Mouse (Mus musculus) liver, adult (tissue): ENCODE data around the gene 4930523C07Rik.

Source experiments
- GATA4 ChIP-seq: IDR thresholded peaks from 2 replicates; pipeline ENCODE4 v1.6.1; 2014; ENCODE audit warnings: mild to moderate bottlenecking, low read length; ENCODE audit not compliant: insufficient replicate concordance

4930523C07Rik gene

DNA sequence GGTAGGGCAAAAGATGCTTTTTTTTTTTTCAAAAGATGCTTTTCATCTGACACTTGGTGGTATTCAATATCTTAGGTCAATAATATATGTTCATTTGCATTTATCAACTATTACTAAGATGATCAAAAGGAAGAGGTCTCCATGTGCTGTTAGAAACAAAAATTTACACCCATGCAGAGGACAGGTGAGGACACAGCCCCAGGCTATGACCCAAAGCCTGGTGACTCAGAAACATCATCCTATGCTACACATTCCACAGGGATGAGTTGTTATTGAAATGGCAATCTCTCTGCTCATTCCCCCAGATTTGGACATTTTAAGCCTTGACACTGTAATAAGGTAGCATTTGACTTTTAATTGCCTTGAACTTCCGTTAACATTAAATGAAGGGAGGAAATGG lies 15.7 kb downstream of the 4930523C07Rik start:
- no peak for TF ChIP-seq GATA4

DNA sequence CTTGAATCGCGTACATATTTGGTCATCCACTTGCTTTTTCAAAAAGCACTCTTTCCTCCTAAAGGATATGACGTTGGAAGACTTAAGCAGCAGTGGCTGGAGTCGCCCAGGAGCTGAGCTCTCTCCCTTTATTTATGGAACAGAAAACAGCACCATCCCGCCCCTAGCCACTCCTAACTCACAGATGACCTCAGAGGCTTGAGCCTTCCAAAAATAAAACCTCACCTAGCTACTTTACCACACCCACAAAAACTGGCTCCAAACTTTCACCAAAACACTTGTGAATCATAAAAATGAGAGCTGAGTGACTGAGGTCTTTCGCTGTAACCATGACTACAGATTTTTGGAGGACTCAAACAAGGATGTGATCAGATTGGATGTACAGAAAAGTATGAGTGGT lies 16.4 kb downstream of the 4930523C07Rik start:
- no peak for TF ChIP-seq GATA4

DNA sequence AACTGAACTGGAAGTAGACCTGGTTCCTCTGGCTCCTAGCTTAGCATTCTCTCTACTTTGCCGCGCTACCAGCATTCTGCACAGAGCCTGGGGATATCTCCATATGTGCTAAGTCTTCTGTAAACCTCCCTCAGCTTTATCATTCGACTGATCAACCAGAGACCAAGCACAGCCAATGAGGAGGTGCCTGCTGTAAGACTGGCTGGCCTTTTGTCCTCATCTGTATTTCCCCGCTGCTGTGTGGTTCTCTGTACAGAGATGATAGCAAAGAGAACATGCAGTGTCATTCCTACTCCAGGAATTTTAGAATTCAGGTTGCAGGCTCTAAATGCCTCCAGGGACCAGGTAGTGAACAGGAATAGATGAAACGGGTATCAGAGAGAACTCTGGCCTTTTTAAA lies 17.1 kb downstream of the 4930523C07Rik start:
- TF ChIP-seq GATA4, result no peak

DNA sequence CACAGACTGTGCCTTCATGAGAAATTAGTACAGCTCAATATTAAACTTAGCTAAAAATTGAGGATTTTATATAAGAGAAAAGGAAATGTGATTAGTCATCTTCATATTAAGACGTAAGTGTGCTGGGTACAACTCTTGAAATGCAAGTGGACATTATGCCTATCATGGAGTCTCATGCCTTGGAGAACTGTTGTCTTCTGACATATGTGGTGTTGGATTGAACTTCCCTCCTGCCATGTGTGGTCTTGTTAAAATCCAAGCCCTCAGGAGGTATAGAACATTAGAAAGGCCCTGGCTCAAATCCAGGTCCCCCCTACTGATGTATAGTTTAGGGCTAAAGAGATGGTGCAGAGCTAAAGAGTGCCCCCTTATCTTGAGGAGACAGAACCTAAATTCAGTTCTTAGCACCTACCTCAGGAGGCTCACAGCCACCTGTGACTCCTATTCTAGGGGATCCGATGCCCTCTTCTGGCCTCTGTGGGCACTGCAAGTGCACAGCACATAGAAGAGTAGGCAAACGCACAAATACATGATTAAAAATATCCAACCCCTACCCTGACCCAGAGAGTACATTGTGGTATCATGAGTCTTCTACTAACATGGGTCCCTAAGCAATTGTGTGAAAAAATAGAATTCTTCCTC lies 17.7 kb downstream of the 4930523C07Rik start:
- TF ChIP-seq GATA4, result no peak

GRCm38 (mm10) chr1:160064547-160065144 lies 20.5 kb downstream of the 4930523C07Rik start:
- no peak for TF ChIP-seq GATA4

DNA sequence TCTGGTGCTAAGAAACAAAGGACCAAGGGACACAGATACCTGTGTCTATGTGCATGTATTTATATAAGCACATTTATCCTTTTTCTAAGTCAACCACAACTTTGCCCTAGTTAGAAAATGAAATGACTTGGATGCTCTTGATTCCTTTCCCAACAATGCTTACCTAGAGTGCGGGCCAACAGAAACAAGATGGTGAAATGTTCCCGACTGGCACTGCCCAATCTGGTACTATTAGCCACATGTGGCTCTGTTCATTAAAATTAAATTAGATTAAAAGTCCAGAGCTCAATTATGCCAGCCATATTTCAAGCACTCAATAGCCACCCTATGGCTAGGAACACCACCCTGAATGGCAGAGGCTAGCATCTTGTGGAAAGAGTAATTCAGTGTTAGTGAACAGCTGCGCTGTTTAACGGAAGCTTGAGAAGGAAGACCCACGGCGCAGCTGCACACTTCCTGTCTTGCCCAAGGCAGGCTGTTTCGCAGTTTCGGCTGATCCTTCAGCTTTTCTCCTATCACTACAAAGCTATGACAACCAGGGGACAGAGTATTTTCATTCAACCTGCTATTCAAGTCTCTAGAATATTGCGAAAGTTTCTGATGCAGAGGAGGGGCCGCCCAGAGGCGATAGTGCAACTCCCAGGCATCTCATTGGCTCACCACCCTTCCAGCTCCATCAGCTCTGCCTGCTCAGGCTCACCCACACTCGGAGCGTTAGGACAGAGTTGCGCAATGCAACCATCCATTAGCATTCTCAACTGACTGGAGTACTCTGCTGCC lies 34.9 kb downstream of the 4930523C07Rik start:
- TF ChIP-seq GATA4, result no peak

- no peak for TF ChIP-seq GATA4
Observed at GRCm38 (mm10) chr1:160080800-160081436, 36.7 kb downstream of the 4930523C07Rik start.

GRCm38 (mm10) chr1:160082647-160083046 lies 38.5 kb downstream of the 4930523C07Rik start:
- TF ChIP-seq GATA4, result no peak

GRCm38 (mm10) chr1:160084239-160084638 lies 40.1 kb downstream of the 4930523C07Rik start:
- TF ChIP-seq GATA4, result no peak

GRCm38 (mm10) chr1:160086651-160087050 lies 42.5 kb downstream of the 4930523C07Rik start:
- no peak for TF ChIP-seq GATA4

DNA sequence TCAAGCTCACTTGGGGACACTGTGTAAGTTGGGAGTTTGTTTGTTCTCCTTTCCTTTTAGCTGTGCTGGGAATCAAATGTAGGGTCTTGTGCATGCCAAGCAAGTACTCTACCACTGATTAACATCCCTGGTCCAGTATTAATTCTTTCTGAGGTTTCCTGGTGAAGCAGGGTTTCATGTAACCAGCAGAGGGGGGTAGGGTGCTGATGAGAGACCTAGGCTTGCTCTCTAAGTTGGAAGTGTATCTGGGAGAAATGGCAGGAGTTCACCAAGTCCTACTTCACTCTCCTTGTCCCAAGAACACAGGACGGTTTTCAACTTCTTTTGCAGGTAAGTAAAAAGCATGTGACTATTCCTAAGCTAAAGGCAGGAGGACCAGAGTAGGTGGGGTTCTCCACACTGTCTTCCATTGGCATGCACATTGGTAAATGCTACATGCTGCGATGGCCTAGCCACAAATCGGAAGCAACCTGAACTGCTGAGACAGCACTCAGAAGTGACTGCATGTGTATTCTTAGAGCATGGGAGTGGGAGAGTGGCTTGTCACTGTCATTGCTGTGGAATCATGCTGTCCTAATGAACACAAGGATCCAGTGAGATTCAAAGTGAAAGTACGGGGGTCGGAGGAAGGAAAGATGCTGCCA lies 55.6 kb downstream of the 4930523C07Rik start:
- no peak for TF ChIP-seq GATA4

DNA sequence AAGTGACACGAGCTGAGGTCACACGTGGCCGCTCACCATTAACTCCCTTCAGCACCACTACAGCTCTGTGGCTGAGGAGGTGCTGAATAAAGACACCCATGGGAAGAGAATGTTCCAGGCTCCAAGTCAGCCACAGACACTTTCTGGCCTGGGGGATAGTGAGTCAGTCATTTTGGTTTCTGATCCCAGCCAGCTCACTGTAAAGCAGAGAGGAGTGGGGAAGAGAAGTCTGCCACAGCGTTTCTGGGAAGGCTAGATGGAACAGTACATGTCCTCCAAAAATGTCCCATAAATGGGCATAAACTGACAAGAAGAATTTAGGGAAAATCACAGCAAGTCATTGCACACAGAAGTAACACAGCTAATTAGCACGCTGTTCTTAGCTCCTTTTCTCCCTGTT lies 56.8 kb downstream of the 4930523C07Rik start:
- TF ChIP-seq GATA4, result no peak

GRCm38 (mm10) chr1:160105426-160105825 lies 61.2 kb downstream of the 4930523C07Rik start:
- no peak for TF ChIP-seq GATA4

GRCm38 (mm10) chr1:160108604-160109003 lies 64.4 kb downstream of the 4930523C07Rik start:
- TF ChIP-seq GATA4, result no peak

- TF ChIP-seq GATA4, result no peak
Observed at GRCm38 (mm10) chr1:160123957-160124356, 79.8 kb downstream of the 4930523C07Rik start.
